Mouse (Mus musculus): ENCODE data around the gene Olfr155.

Olfr155 gene

DNA sequence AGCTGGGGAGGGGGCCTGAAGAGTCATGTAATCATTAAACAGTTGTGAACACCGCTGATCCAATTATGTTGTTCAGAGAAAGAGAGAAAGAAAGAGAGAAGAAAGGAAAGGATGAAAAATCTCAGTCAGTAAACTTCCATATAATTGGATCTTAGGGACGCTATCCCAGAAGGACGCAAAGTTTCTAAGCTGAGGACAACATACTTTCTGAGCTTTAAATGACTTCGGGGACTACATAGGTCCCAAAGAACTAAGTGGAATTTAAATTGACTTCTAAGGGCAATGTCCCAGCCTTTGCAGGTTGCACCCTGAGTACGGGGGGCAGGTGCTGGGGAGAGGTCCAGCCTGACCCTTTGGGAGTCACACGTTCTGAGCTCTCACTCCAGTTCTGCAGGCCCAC is at the start of gene Olfr155:
Olfr155 (plus strand) TSS at position 301 of the 400 bp plus-strand sequence.
- no peak for DNase-seq (ENCODE audit: low spot score)

DNA sequence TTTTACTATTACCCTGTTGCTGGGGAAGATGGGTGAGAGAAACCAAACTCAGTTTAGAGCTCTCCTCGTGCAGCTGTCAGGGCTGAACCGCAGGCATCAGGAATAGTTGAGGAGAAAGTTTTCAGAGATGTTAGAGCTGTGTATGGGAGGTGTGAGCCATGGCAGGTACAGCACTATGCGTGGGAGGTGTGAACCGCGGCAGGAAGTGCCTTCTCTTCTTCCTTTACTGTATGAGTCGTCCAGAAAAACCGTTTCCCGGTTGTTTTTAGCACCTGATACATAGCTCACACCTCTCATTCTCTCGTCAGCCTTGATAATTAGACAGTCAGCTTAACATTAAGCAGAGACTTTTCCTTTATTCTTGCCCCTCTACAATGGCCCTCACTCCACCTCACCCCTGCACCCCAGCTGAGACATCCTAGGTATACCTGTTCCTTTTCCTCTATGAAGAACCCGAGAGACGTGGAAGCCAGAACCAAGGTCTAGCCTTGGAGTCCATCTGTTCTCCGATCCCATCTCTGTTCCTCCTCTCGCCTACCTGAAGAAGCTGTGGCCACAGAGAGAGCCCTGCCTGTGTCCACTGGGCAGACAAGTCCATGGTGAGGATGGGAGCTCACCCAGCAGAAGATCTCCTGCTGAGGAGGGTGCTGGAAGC is 28.3 kb upstream of the Olfr155 start:
- DNase-seq (ENCODE audit: low spot score) = no peak

DNA sequence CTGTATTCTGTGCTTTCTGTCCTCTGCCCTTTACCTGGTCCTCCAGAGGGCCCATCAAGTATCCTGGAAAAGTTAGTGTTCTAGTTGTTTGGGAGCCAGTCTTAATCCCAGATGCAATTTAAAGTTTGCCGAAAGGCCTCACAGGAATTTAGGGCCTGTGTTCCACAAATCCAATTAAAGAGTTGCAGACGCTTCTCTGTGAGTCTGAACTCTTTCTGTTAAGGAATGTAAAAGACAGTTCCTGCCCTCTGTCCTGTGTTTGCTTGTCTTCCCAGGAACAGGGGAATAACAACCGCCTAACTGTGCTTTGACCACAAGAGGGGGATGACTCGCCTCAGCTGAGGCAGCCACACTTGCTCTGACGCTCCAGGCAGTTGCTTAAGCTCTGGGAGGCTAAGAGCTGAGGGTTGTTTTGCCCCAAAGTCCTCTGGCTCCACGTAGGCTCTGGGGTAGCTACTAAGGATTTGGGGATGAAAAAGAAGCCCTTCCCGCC is 27.5 kb upstream of the Olfr155 start, which contains the start of gene Olfr156:
Olfr156 (minus strand) TSS at position 51 of the 493 bp plus-strand sequence.
- no peak for DNase-seq (ENCODE audit: low spot score)

DNA sequence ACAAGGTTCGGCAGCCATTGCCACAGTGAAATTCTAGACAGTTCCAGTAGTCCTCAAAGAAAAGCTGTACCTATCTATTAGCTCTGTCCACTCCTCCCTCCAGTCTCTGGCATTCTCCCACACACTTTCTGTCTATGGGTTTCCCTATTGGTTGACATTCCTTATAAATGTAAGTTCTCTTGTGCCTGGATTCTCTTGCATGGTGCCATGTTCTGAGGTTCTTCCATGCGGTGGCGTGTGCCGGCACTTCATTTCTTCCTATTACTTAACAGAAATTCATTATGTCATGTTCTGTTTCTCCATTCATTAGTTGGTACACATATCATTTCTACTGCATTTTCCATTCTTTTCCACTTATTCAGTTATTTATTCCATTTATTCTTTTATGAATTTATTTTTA is 22.6 kb upstream of the Olfr155 start:
- DNase-seq (ENCODE audit: low spot score) = no peak

DNA sequence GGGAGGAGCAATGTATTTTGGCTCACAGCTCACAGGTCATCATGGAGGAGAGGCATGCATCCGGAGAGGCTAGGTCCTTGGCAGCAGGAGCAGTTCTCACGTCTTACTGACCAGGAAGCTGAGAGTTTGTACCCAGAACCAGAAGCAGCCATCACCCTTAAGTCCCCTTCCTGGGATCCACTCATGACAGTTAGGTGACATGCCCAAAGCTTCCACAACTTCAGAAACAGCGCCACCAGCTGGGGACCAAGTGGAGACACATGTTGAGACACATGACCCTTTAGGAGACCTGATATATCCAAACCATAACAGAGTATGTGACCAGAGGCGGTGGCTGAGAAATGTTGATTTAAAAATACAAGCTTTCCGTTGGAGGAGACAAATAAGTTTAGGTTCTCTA is 19.3 kb upstream of the Olfr155 start:
- DNase-seq (ENCODE audit: low spot score) = no peak

DNA sequence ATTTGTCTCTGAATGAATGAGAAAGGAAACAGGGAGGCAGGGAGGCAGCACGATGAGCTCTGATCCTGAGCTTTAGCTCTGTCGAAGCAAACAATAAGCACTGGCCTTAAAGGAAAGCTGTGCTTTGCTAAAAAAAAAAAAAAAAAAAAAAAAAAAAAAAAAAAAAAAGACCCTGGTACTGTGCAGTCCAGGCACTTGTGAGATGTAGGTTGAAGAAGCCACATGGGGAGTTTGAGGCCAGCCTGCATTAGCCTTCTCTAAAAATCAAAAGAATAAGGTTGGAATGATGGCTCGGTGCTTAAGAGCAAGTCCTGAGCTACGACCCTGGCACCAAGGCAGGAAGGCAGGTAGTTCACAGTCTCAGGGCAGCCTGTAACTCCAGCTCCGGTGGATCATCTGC is 17.6 kb upstream of the Olfr155 start:
- no peak for DNase-seq (ENCODE audit: low spot score)

DNA sequence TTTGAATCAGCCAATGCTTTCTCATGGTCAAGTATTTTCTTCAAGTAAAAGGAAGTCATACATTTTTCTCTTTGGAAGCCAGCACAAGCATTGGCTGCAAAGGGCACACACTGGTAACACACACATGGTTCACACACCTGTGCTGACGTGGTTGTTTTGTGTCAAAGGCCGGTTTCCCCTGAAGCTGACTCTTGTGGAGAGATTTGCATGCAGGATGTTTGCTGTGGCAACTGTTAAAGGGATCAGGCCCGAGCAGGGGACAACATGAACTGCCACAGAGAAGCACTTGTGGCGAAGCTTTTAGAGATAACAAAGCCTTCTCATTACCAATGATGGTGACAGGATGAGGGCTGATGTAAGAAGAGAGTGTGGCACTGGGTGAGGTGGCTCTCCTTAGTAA is 16.6 kb upstream of the Olfr155 start:
- DNase-seq (ENCODE audit: low spot score) = no peak

DNA sequence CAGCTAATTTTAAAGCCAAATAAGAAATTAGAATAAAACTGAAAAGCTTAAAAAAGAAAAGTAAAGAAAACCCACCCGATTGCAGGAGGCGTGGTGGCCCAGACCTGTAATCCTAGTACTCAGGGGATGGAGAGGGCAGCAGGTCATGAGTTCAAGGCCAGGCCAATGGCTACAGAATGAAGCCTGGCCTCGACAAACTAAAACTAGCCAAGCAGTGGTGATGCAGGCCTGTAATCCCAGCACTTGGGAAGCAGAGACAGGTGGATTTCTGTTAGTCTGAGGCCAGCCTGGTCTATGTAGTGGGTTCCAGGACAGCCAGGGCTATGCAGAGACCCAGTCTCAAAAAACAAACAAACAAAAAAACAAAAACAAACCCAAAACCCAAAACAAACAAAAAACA is 13.0 kb upstream of the Olfr155 start:
- DNase-seq (ENCODE audit: low spot score) = no peak

DNA sequence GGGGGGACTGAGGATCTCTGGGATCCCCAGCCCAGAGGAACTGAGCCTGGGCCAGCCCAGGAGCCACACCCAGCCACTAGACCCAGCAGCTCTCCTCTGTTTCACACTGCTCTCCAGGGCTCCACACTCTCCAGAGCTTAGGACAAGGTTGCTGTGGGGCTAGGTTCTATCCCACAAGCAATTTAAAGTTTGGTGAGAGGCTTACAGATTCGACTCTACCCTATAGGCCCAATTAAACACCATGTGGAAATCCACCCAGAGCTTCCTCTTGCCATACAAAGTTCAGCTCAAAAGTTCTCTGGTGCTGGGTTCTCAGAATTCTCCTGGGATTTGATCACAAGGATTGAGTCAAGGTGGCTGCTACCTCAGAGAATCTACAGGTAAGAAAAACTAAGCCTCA is 11.3 kb upstream of the Olfr155 start, which contains the start of gene Olfr157:
Olfr157 (minus strand) TSS at position 101 of the 400 bp plus-strand sequence.
- no peak for DNase-seq (ENCODE audit: low spot score)

DNA sequence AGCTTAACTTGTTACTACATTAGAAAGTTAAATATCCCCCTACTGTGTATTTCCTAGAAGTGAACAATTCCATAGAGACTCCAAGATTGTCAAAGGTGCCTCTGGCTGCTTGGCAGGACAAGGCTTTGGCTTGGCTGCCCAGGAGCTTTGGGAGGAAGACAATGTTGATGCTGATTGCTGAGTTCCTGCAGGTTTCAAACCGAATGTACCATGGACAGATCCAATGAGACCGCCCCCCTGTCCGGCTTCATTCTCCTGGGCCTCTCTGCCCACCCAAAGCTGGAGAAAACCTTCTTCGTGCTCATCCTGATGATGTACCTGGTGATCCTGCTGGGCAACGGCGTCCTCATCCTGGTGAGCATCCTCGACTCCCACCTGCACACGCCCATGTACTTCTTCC is 2.7 kb downstream of the Olfr155 start:
- no peak for DNase-seq (ENCODE audit: low spot score)

DNA sequence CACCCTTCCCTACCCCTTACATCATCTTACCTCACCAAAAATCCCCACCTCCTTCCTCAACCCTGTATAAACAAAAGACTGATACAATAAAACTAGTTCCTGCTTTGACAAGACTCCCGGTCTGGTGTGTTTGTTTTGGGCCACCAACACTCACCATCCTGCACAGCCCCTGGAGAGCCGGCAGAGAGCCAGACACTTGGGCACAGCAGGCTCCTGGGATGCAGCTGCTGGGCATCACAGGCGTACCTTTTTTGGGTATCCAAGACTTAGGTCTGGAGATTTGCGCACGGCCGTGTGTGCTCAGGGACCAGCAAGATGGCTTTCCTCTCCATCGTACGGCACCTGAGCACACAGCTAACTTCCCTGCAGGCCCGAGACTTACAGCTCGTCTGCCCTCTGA is 8.5 kb downstream of the Olfr155 start:
- no peak for DNase-seq (ENCODE audit: low spot score)

DNA sequence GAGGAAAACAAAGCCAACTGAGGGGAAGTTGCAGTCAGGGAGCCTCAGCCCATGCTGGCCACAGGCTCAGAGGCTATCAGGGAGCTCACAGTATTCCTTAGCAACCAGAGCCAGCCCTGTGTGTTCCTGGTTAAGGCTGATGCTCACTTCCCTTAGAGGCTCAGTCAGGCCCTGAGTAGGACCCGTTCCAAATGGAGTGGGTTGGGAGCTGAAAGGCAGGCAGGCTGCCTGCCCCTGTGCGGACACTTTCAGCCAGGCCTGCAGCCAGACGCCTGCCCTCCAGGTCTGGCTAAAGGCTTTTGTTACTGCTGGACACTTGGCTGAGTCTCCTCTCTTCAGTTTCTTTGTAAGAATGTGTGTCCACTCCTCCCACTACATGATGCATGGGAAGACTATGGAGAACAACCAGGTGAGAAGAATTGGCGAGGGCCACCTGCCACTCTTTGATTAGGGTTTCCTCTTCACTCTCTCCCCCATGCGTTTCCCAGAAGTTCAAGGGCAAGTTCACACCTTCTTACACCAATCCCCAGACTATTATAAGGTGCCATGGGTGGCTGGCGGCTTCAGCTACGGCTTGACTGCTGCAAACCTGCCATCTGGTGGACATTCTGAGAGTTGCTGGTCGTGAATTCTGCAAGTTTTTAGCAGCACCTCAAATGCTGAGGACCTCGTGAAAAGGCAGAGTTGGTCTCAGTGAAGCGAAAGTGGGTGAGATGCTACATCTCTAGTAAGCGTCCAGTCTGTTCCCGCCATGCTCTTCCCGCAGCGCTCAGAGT is 9.6 kb downstream of the Olfr155 start:
- DNase-seq (ENCODE audit: low spot score) = no peak

DNA sequence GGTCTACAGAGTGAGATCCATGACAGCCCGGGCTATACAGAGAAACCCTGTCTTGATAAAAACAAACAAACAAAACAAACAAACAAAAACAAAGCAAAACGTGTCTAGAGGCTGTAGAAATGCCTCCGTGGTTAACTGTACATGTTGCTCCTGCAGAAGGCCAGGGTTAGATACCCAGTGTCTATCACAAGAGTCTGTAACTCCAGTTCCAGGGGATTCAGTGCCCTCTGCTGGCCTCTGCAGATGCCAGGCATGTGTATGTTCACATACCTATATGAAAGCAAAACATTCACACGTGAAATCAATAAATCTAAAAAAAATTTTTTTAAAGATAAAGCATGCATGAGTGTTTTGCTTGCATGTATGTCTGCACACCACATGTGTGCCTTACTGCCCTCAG is 11.9 kb downstream of the Olfr155 start:
- DNase-seq (ENCODE audit: low spot score) = no peak

DNA sequence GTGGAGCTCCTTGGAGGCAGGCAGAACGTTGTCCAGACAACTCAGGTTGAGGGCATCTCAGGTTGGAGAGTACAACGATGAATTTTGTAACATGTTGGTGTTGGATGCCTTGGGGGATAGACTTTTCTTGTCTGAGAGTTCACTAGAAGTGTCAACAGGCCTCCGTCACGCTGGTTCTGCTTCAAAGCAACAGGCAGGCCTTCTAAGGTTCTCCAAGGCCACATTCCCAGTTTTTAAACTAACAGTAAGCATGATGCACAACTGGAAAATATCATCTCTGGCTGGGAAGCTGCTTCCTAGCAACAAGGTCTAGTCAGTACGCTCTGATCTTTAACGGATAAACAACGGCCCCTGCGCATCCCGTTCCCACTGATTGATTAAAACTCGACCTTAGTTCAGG is 18.5 kb downstream of the Olfr155 start:
- DNase-seq (ENCODE audit: low spot score) = no peak

DNA sequence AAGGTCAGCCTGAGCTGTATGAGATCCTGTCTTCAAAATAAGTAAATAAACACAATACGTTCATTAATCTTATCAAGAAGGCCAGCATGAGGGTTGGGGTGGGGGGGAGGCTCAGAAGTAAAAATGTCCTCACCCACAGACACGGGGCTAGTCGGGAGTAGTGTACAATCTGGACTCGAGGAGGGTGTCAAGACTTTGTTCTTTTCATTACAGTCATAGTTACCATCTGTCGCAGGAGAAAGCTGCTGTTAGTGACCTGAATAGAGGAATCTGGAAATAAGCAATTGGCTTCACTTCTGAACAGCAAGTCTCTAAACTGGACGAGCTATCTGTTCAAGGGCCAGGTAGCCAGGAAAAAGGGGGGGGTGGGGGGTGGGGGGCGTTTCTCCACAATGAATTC is 23.1 kb downstream of the Olfr155 start:
- DNase-seq (ENCODE audit: low spot score) = no peak

DNA sequence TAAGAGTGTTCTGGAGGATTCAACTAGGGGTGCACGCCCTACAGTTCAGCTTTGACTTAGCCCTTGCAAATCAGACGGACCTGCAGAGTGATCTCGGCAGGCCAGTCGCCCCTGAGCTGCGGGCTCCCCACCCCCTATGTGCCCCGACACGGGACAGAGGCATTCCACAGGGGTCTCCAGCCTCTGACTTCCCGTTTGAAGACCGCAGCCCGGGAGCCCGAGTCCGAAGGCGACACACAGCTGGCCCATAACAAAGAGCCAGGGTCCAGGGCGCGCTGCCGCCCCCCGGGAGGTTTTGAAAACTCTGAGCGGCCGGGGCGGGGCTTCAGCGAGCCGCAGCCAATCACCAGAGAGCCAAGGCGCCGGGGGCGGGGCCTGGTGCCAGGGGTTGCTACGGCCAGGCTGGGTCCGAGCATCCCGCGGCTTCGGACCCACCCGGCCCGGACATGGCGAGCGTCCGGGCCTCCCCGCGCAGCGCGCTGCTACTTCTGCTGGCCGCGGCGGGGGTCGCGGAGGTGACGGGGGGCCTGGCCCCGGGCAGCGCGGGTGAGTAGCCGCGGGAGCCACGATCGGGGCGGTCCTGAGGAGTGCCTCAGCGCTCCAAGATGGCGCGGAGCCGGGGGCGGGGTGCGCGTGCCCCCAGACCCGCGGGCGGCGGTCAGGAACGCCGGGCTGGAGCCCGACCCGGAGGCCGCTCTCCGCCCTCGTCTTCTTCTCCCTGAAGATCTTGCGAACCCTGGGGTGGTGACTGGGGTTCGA is 24.0 kb downstream of the Olfr155 start, which contains the start of gene Reck:
Reck (plus strand) TSS at position 371 of the 759 bp plus-strand sequence.
- DNase-seq (ENCODE audit: low spot score) = peak; percentile 50

DNA sequence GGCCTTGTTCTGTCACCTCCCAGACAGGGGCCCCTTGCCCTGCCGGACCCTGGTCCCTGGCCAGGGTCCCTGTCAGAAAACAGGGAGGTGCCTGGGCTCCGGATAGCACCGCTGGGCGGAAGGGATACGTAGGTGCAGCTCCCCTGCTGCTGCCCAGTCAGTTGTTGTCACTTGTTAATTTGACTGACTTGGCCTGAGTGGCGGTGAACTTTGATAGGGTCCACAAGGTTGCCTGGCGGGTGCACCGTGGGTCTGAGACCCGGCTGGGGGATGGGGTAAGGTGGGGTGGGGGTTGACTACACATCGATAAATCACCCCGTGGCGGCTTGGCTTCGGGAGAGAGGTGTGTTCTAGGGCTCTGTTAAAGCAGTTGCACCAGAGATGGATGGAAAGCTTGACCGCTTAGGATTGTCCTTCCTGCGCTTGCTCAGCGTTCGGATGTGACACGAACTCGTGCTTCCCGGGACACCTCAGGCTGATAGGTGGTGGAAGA is 24.6 kb downstream of the Olfr155 start:
- no peak for DNase-seq (ENCODE audit: low spot score)

DNA sequence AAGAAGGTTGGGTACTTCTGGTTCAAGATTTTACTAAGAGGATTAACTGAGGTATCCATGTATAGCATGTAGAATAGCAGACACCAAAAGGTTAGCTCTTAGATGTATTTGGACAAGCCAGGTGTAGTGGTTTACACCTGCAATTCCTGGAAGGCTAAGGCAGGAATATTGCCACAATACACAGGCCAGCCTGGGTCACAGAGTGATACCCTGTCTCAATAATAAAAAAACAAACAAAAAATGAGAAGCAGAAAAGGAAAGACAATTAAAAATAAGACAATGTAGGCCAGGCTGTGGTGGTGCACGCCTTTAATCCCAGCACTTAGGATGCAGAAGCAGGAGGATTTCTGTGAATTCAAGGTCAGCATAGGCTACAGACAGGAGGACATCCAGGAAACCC is 25.9 kb downstream of the Olfr155 start:
- DNase-seq (ENCODE audit: low spot score) = no peak

DNA sequence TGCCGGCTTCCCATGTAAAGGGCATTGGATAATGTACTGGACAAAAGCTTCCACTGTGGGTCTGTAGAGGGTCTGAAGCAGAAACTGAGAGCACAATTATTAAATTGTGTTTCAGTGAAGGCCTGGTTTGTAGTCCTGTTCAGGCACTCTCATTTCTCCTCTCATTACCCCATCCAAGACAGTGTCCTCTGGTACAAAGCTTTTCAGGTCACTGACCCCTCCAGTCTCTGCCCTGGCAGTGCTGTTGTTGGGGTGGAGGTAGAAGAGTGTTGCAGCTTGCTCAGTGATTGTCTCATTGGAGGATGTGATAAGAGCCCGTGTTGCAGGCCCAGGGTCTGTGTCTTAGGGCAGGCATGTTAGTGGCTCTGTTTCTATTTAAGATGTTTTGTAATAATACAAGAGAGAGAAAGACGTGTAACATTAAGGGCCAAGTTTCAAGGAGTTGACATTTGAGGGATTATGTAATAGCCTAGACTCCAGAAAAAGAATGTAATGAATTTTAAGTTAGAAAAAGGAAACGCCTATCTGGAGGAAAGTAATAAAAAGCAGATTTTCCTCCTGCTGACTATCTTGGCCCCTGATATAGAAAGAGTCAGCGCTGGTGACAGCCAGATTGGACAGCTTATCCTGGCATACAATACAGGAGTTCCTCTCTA is 26.9 kb downstream of the Olfr155 start:
- no peak for DNase-seq (ENCODE audit: low spot score)

DNA sequence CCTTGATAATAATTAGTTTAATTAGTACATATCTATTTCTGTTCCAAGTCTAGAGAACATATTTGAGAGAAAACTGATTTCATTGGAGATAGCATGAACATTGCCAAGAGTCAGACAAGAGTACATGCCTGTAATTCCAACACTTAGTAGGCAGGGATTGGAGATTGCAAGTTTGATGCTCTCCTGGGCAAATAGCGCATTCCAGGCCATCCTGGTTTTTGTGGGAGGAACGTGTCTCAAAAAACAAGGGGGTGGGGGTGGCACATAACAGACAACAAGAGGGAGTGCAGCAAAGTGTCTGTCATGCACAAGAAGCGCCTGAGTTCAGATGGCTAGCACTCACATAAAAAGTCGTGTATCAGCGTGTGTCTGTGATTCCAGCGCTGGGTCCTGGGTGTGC is 28.2 kb downstream of the Olfr155 start:
- DNase-seq (ENCODE audit: low spot score) = no peak

DNA sequence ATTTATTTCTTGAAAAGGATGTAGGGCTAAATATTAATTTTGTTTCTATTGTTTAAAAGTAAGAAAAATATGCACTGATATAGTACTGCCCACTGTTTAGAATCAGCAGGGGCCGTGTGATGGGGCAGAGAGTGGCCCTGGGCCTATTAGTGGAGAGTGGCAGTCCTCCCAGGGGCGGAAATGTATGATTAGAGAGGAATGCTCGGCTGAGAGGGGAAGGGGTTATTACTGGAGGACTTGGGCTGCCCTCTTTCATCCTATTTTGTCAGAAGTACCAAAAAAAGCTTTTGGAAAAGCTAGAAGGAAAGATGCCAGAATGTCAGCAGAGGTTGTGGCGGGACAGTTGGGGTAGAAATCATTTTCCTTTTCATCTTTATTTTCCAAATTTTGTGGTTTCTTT is 32.8 kb downstream of the Olfr155 start:
- DNase-seq (ENCODE audit: low spot score) = no peak

DNA sequence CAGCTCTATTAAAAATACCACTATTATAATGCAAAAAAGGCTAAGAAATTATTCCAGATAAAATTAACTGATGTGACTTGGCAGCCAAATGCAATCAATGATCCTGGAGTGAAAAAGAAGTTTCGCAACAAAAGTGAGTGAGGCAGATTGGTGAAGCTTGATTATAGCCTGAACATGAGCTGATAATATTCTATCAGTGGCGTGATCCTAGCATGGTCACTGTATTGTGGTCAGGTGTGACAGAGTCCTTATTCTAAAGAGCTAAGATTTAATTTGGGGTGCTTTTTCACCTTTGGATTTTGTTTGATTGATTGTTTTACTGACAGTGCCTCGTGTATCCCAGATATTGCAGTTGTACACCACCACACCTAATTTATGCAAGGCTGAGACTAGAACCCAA is 39.9 kb downstream of the Olfr155 start:
- DNase-seq (ENCODE audit: low spot score) = no peak
